Mouse (Mus musculus): Measurements from ENCODE around the gene Neurod4.

DNA sequence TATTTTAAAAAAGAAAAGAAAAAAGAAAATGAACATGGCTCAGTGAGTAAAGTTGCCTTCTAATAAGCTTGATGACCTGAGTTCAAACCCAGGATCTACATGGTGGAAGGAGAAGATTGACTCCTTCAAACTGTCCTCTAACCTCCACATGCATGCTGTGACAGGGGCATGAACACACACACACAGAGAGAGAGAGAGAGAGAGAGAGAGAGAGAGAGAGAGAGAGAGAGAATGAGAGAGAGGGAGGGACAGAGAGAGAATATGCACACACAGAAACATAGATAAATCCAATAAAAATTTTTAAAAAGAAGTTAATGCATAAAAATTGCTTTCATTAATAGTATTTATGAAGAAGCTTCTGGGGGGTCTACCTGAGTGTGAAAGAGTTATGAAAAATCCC, 42.0 kb upstream of the Neurod4 start:
- TF ChIP-seq GATA1 (IDR thresholded peaks at IDR 0.05; ENCODE audit: borderline replicate concordance, low read length) (no peak), FLI1 (IDR thresholded peaks at IDR 0.05; ENCODE audit: low read length) (no peak)

All from megakaryocyte, embryonic 14.5 days (primary cell).